Mouse (Mus musculus) heart, postnatal 0 days (tissue): ENCODE data around the gene Gng5.

Experiments used
- CTCF ChIP-seq: IDR thresholded peaks from 2 replicates; pipeline ENCODE4 v1.5.1; 2016; ENCODE audit warnings: antibody characterized with exemption, control low read depth, low read depth
- EP300 ChIP-seq: IDR thresholded peaks from 2 replicates; pipeline ENCODE4 v1.6.1; 2016; ENCODE audit warnings: antibody characterized with exemption, low read depth

DNA sequence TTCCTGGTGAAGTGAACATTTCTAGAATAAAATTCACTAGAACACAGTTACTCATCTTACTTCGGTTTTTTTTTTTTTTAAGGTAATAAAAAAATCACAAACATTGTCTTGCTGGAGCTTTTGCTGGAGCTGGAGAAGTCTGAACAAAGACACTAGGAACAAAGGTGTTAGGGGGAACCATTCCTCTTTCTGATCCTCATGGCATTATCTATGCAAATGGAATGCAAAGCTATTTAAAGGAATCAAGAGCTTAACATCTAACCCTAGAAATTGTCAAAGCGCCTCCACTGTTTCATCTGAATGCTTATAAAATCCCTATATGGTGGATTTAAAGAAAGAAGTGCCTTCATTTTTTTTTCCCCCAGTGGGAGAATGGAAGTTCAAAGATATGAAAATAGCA is 28.7 kb downstream of the Gng5 start:
- TF ChIP-seq CTCF (no peak), EP300 (no peak)
